Mouse (Mus musculus) cerebral cortex, adult 2 months (tissue): ENCODE data around the gene Ostc.

Experiments used
- WGBS: fragments of 180-500 bp; shearing (Covaris S2); methylation state at CpG from one replicate; pipeline ENCODE4 v1.1.7; 2018; 5-methylcytosine and 5-hydroxymethylcytosine counted together

Gene Ostc

DNA sequence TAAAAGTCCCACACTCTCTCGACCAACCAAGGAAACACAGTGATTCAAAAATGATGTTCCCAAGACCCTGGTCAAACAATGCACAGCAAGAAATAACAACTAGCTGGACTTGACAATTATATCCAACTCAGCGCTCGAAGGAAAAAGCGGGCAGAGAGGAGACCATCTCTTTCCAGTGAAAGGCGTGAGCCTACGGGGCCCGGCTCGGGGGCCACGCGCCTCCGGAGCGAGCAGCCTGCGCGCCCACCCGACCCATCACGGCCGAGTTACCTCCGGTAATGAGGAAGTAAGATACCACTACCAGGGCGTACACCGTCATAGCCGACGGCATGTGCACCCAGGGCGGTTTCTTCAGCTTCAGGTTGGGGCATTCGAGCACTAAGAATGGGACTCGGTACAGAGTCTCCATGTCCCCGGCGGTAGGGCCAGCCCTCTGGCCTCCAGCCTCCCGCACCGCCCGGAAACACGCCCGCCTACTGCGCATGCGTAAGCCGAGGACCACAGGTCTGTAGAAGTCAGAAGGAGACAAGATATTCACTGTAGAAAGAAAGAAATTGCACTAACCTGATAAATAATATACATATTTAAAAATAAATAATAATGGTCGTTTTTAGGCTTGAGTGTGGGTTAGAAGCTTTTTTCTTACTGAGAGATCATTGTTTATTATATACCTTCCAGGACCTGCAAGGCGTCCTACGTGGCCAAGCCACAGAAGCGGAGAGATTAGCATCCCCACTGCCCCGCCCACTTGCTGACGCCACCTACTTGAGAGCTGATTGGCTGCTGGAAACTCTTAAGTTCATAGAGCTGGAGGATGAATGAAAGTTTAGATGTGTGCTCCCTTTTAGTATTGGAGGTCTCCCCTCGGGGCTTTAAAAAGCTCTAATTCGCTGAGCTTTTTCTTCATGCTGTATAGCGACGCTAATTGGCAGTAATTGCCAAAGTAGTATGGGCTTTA, at the start of gene Ostc:
Ostc (minus strand) TSS at position 478 of the 958 bp plus-strand sequence.
- WGBS: under 1% methylated on average over 45 of the region's 45 CpGs

DNA sequence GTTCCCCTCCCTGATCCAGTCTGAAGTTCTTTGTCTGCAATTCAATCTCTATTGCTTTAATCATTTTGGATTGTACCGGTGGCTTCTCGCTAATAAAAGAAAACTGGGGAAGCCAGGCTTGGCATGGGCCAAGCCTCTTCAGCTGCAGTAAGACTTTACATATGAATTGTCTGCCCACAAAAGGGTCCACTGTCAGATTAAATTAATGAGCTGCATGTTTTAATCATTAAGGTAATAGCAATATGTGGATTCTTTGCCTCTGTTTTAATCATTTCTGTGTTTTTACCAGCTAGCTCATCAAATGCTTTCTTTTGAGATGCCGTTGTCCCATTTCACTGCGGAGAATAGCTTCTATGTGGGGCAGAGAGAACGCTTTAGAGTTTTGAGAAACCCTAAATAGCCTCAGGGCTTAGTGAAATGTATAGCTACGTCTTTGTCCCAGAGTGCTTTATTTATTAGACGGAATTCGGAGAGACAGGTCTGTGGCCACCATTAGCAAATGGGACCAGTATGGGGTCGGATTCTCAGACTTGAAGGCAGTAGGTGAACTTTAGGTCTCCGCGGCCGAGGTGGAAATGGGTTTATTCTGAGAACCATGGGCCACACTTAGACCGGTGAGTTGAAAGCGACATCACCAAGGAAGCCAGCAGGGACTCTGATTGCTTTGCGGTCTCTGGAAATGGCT, 49.1 kb upstream of the Ostc start:
- WGBS: 31% methylated on average over 15 of the region's 15 CpGs

- WGBS: 69% methylated on average over 8 of the region's 8 CpGs
These were observed 48.0 kb upstream of the Ostc start for GRCm38 (mm10) chr3:130757117-130757852.

- 94% methylated on average over 3 of the region's 3 CpGs for WGBS
These were observed 40.0 kb upstream of the Ostc start for GRCm38 (mm10) chr3:130749206-130749605.

DNA sequence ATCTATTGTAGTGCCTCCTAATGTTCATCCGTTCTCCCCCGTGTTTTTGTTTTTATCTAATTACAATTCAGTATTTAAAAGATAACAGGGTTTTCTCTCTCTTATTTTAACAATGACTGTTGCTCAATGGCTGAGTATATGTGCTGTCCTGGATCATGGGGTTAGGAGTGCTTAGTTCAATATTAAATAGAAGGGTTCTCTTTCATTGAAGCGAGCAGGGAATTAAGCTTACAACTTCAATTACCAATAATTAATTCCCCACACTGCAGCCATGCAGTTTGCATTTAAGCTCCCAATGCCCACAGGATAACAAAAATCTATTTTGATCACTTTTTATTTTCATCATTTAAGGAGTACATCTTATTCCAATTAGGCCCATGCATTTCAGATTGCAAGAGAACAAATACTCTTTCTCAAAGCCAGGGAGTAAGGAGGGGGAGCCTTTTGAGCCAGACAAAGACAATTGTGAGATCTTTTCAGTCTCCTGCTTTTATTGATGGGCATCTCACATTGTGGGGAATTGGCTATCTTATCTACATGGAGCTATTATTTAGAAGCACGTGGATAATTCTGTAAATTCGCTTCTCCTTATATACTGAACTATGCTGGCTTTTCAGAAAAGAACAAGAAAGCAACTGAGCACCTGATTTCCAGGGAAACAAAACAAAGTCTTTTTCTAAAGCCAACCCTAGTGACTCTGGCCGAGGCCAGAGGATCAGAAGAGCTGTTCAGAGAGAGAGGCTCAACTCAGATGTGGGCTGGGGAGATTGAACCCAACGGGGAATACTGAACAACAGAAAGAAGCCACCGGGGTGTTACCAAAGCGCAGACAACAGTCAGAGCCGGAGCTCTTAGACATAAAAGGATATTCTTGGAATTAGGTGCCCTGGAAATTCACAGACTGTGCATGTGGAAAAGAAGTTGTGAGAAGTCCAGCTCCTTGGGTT, 37.7 kb upstream of the Ostc start:
- 51% methylated on average over 10 of the region's 10 CpGs for WGBS

- 30% methylated on average over 21 of the region's 21 CpGs for WGBS
These were observed 28.6 kb upstream of the Ostc start for GRCm38 (mm10) chr3:130737652-130738361.

DNA sequence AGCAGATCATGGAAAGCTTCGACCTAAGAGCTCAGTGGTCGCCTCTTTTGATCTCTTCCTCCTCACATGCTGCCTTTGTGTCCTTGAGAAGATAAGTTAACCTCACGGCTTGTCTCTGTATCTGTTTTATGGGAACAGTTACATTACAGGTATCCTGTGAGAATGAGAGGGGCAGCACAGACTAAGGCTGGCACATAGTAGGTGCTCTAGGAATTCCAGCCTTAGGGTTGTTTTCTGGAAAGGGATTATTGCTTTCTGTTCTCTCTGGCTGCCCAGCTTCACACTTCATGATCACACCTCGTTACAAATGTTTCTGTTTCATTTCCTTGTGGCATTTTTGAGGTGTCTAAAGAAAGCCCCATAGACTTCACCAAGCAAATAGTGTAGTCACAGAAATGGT, 27.5 kb upstream of the Ostc start:
- WGBS: 34% methylated on average over 4 of the region's 4 CpGs

GRCm38 (mm10) chr3:130730189-130730653, 21.0 kb upstream of the Ostc start, which contains the start of gene Rpl34:
Gene Rpl34, minus strand, starts transcription at chr3:130730398.
- WGBS: under 1% methylated on average over 45 of the region's 45 CpGs

DNA sequence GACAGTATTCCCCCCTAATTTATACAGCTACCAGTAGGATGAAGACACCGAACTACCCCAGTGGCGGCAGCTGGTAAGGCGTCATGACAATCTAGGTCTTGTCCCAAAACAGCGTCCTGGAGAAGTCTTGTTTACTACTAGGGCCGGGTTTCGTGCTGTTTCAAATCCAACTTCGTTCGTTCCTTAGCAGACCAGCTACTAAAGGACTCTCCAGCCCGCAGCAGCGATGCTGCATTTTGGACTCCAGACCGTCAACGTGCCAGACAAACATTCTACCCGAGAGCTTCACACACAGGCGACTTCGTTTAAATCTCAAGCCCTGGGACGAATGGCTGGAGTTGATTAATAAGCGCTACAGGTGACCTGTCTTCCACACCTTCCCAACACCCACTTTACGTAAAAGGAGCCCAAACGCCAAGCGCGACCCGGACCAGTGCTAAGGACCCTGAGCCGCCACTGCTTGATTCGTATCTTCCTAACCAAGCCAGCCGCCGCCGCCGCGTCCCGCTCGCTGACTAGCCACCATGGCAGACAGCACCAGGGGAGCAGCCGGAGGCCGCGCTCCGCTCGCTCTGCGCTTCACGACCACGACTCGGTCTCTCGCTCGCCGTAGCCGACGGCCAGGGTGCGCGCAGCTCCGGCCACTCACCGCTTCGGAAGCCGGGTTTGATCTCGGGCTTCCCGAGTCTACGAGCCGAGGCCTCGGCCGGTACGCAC, 20.4 kb upstream of the Ostc start:
- WGBS: under 1% methylated on average over 58 of the region's 58 CpGs

DNA sequence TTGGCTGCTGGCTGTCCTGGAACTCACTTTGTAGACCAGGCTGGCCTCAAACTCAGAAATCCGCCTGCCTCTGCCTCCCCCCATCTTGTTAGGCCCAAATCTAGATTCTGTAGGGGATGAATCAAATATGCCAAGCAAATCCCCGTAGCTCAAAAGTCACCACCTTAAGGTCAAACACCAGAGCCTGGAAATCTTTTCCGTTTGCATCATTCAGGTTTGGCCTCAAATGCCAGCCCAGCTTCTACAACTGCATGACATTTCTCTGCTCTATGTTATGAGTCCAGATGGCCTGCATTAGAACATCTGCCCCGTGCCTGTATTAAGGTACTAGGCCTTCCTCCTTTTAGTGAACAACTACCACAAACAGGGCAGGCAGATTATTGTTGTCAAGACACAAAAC, 18.4 kb upstream of the Ostc start:
- 77% methylated on average over 4 of the region's 4 CpGs for WGBS

DNA sequence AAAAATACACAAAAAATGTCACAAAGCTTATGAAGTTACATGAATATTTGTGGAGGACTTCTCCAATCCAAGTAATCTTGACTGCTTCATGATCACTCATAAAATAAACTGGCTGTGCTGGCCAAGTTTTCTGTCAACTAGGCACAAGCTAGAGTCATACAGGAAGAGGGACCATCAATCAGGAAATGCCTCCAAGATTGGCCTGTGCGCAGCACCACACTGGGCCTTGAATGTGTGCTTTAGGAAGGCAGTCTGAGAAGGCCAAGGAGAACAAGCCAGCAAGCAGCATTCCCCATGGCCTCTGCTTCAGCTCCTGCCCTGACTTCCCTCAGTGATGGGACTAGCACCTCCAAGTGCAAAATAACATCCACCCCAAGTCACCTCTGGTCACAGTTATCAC, 17.8 kb upstream of the Ostc start:
- WGBS: 73% methylated on average over 1 of the region's 1 CpGs

DNA sequence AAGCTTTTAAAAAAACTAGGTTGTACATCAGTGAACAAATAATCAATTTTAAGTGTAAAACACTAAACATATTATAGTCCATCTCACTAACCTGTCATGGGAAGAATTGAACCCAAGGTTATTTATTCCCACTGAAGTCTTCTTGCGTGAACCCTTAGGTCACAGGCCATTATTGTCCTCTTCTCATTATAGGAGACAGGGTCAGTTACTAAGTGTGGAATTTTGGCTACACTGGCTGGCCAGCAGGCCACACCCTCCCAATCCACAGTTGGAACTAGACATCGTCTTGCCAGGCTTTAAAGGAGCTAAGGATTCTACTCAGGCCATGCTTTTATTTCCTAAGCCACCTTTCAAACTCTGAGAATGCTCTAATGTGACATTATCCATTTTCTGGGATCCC, 16.5 kb upstream of the Ostc start:
- 74% methylated on average over 2 of the region's 2 CpGs for WGBS

DNA sequence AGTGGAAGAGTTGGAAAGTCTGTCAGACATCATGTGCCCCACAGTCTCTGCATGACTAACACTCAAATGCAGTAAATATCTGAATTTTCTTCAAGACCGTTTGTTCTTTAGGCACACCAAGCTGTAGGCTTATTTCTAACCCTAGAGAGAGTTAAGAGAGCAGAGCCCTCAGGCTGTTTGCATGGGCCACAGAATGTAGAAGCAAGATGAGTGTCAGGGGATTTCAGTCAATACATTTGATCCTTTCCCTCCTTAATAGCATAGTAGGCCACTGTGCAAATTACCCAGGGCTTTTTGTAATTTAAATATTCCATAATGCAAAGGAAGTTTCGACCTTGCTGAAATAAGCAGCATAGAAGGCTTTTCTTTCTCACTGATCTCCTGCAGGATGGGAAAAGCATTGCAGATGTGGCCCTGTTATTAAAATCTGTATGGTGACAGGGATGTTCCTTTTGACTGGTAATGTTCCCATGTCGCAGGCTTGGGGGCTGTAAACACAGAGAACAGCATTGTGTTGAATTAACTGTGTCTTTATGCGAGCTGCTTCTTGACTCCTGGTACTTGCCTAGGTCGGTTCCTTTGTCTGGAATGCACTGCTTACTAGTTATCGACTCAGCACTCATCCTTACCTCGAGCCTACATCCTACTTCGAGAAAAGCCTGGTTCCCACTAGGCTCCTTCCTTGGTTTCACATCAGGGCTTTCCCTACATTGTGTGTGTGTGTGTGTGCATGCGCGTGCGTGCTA, 13.7 kb upstream of the Ostc start:
- 77% methylated on average over 11 of the region's 11 CpGs for WGBS

DNA sequence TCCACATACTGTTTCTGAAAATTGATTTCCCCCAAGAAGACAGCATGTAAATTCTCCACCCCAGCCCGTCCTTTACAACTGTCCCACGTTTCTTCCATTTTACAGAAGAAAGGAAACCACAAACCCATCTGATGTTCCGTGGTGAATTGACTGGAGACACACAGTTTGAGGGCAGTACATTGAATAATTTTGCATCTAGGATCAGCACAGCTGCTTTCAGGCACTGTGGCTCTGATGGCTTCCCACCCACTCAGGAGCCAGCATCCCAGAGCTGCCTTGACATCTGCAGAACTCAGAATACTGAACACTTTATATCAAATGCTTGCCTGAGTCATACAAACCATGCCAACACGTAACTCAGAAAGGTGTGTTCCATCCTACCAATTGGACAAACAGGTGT, 11.0 kb upstream of the Ostc start:
- 76% methylated on average over 4 of the region's 4 CpGs for WGBS

DNA sequence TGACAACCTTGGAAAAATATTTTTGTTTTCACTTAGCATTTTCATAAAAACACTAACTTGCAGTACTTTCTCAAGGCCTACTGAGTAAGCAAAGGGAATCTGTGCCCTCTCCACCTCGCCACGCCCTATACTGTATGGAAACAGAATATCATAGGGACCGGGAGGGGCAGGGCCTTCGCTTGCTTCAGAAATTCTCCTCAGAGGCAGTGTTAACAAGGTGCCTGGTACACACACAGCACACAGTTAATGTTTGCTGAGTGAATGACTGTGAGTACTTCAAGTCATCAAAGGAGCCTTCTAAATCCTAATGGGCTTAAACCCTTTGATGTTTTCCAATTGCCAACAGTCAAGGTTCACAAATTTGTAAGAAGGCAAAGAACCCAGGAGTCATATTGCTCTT, 9.6 kb upstream of the Ostc start:
- 90% methylated on average over 4 of the region's 4 CpGs for WGBS

GRCm38 (mm10) chr3:130716555-130716954, 7.3 kb upstream of the Ostc start:
- WGBS: 89% methylated on average over 7 of the region's 7 CpGs

GRCm38 (mm10) chr3:130714775-130715568, 5.7 kb upstream of the Ostc start:
- 14% methylated on average over 22 of the region's 22 CpGs for WGBS

GRCm38 (mm10) chr3:130712891-130713290, 3.6 kb upstream of the Ostc start:
- 64% methylated on average over 6 of the region's 6 CpGs for WGBS
